Mouse (Mus musculus) stomach, postnatal 0 days (tissue): Measurements from ENCODE around the gene Mrap2. TPM values are rescaled to one million over a fixed set of nuclear protein-coding genes. Genes with fewer than 3 reads are reported as not detected.

Source experiments
- ATAC-seq: fragments of 200-750 bp; cut with Nextera tagmentation; 2 replicates; pipeline ENCODE4 v1.8.0; 2017; ENCODE audit not compliant: low FRiP score, low TSS enrichment
- DNase-seq: peaks from one replicate; pipeline ENCODE4 v3.0.0-alpha.2; 2016; ENCODE audit warnings: low spot score
- H3K27ac ChIP-seq: fragments of 300-500 bp; sonication (generic); replicated peaks from 2 replicates; pipeline ENCODE4 v1.5.1; 2014; ENCODE audit warnings: mild to moderate bottlenecking, control low read depth
- H3K27me3 ChIP-seq: fragments of 300-500 bp; sonication (generic); 2 replicates; pipeline ENCODE4 v1.6.1; 2014; ENCODE audit warnings: low read length; ENCODE audit not compliant: control insufficient read depth, insufficient read depth
- H3K36me3 ChIP-seq: fragments of 300-500 bp; sonication (generic); 2 replicates; pipeline ENCODE4 v1.6.1; 2014; ENCODE audit warnings: low read length, mixed read lengths; ENCODE audit not compliant: control insufficient read depth, insufficient read depth
- H3K4me1 ChIP-seq: fragments of 300-500 bp; sonication (generic); replicated peaks from 2 replicates; pipeline ENCODE4 v1.6.1; 2014; ENCODE audit warnings: antibody characterized with exemption; ENCODE audit not compliant: control insufficient read depth, insufficient read depth
- H3K4me2 ChIP-seq: fragments of 300-500 bp; sonication (generic); replicated peaks from 2 replicates; pipeline ENCODE4 v1.6.1; 2014; ENCODE audit warnings: low read depth, mild to moderate bottlenecking, control low read depth, moderate library complexity
- H3K4me3 ChIP-seq: fragments of 300-500 bp; sonication (generic); 2 replicates; pipeline ENCODE4 v1.5.1; 2014; ENCODE audit warnings: low read depth, low read length, control low read depth
- H3K9ac ChIP-seq: fragments of 300-500 bp; sonication (generic); 2 replicates; pipeline ENCODE4 v1.6.1; 2014; ENCODE audit warnings: mild to moderate bottlenecking, low read length, control low read depth, mixed read lengths
- H3K9me3 ChIP-seq: fragments of 300-500 bp; sonication (generic); 2 replicates; pipeline ENCODE4 v1.6.1; 2016; ENCODE audit warnings: low read length; ENCODE audit not compliant: control insufficient read depth
- CTCF ChIP-seq: IDR thresholded peaks from 2 replicates; pipeline ENCODE4 v1.5.1; 2016; ENCODE audit warnings: antibody characterized with exemption, low read depth, mild to moderate bottlenecking, moderate library complexity
- EP300 ChIP-seq: optimal IDR thresholded peaks from 2 replicates; pipeline ENCODE3; 2016; ENCODE audit warnings: antibody characterized with exemption
- WGBS: fragments of 180-500 bp; shearing (Covaris S2); extraction: QIAGEN DNeasy Blood & Tissue Kit; methylation state at CpG from one replicate; pipeline ENCODE4 v1.1.7; 2014; 5-methylcytosine and 5-hydroxymethylcytosine counted together
- polyA plus RNA-seq: library from polyadenylated mRNA; unstranded; fragments of >200 nt; fragmentation: Nextera tagmentation; extraction: Ambion mirVana; gene quantifications from 2 replicates; pipeline ENCODE4 v1.2.1, GENCODE M21; 2015

Mrap2 gene
- 0.18 and 0.34 TPM in 2 replicates for polyA plus RNA-seq

DNA sequence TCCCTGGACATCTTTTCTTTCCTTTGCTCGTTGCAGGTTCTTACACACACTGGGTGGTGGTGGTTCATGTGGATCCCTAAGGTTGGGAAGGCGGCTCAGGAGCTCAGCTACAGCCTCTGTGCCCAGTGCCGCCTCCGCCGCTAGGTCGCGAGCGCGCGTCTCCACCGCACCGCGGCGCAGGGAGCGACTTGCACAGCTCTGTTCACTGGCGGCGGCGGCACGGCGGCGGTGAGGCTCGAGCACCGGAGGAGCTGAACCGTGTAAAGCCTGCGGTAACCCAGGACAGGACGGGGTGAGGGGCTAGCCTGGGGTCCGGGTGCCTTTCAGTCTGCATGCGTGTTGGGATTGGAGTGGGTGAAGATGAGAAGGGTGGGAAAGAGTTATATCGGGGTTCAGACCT lies at the start of gene Mrap2:
Gene Mrap2, plus strand, starts transcription at position 201 of the 400 bp plus-strand sequence.
- Histone ChIP-seq H3K4me1 (no peaks in the 10 kb centered on the region), H3K27me3 (no peaks in the 10 kb centered on the region), H3K36me3 (no peaks in the 10 kb centered on the region), H3K4me3 (peak within 1 kb of the TSS; percentile 20), H3K27ac (no peak within 1 kb of the TSS), H3K9me3 (no peaks in the 10 kb centered on the region), H3K4me2 (peak within 1 kb of the TSS; percentile 47), H3K9ac (no peak within 1 kb of the TSS)
- WGBS, result 3% methylated on average over 29 of the region's 29 CpGs
- ATAC-seq (peak; percentile 82), DNase-seq (peak; percentile 69)
- TF ChIP-seq EP300, result no peak
- peak; percentile 64 for TF ChIP-seq CTCF

DNA sequence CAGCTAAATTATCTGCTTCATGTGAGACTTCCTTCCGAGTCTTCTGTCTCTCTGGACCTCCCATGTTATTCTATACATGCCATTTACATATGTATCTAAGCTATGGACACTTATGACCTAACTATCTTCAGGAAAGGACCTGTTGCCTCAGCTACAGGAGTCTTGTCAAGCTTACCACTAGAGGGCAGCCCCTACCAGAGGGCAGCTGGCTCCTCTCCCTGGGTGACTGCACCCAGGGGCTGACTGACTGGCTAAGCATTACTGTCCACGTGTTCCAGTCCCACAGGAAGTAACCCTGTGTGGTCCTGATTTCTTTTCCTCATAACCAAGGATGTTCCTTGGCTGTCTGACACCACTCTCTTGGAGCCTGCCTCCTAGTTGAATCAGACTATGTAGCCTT lies 46.1 kb upstream of the Mrap2 start:
- ATAC-seq, result no peak
- WGBS, result 53% methylated on average over 2 of the region's 2 CpGs
- no peaks in the 10 kb centered on the region for H3K36me3 ChIP-seq
- no peak overlapping the region for H3K4me2 ChIP-seq
- H3K4me3 ChIP-seq, result no peak overlapping the region
- no peak overlapping the region for H3K27ac ChIP-seq
- no peak for TF ChIP-seq EP300
- TF ChIP-seq CTCF, result peak; percentile 61
- no peaks in the 10 kb centered on the region for H3K27me3 ChIP-seq
- no peaks in the 10 kb centered on the region for H3K4me1 ChIP-seq
- H3K9ac ChIP-seq, result no peak overlapping the region
- H3K9me3 ChIP-seq, result no peaks in the 10 kb centered on the region
- DNase-seq, result no peak

DNA sequence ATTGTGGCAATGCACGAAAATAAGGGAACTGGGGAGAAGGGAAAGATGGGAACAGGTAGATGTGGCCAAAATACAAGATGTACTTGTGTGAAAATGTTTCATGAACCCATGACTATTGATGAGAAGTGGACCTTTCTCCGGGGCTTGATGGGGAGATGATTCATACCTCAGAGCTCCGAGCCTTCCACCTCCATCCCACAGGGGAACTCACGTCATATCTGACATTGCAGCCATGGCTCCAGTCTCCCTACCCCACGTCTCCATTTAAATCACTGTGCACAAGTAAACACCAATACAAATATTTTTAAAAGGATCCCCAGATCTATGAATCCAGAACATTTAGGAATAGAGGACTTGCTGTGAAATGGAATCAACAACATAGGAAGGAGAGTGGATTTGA lies 29.1 kb upstream of the Mrap2 start:
- ATAC-seq (no peak), DNase-seq (no peak)
- Histone ChIP-seq H3K4me3 (no peak overlapping the region), H3K4me2 (no peak overlapping the region), H3K4me1 (no peaks in the 10 kb centered on the region), H3K9me3 (no peaks in the 10 kb centered on the region), H3K27ac (no peak overlapping the region), H3K9ac (no peak overlapping the region), H3K27me3 (no peaks in the 10 kb centered on the region), H3K36me3 (no peaks in the 10 kb centered on the region)
- no peak for TF ChIP-seq EP300
- TF ChIP-seq CTCF, result no peak
- WGBS, result 67% methylated on average over 5 of the region's 5 CpGs

DNA sequence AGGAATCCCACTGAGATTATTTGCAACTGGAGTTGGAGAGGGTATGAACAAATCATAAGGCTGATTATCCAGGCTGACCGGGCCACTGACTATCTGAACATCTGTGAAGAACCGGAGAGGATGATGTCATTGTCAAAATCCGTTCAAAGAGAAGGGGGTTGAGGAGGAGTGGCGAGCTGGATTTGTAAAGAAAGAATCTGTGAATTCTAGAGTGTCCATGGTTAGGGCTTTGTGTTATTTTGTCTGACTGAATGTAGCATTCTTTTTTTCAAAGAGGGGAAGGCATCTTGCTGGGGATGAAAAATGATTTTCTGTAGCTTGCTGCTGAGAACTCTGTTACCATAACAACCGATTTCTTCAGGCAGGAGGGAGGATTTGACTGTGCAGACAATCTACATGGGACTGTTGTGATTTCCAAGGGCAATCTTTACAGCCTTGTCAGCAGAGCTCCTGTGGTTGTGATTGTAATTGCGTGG lies 28.6 kb upstream of the Mrap2 start:
- Histone ChIP-seq H3K4me2 (no peak overlapping the region), H3K36me3 (no peaks in the 10 kb centered on the region), H3K9me3 (no peaks in the 10 kb centered on the region), H3K9ac (no peak overlapping the region), H3K27ac (no peak overlapping the region), H3K4me1 (no peaks in the 10 kb centered on the region), H3K27me3 (no peaks in the 10 kb centered on the region), H3K4me3 (no peak overlapping the region)
- no peak for DNase-seq
- no peak for ATAC-seq
- 42% methylated on average over 6 of the region's 6 CpGs for WGBS
- TF ChIP-seq EP300 (no peak), CTCF (no peak)

DNA sequence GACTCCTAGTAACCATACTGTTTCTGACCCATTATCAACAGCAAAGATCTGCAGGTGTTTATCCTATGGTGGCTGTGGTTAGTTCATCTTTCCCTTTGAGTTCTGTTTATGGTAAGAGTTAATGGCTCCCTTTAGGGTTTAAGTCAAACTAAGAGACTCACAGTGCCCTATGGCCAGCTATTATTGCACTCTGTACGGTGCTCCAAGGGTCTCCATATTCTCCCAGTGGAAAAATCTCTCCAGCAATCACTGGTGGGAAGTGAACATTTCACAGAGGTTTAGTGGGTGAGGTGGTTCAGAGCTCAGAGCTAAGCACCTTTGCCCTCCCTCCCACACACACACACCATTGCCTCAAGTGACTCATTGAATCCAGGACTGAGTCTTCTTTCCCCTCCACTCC lies 28.1 kb upstream of the Mrap2 start:
- no peak overlapping the region for H3K4me3 ChIP-seq
- 65% methylated on average over 1 of the region's 1 CpGs for WGBS
- H3K27me3 ChIP-seq, result no peaks in the 10 kb centered on the region
- DNase-seq (no peak), ATAC-seq (no peak)
- no peaks in the 10 kb centered on the region for H3K36me3 ChIP-seq
- H3K27ac ChIP-seq, result no peak overlapping the region
- H3K9ac ChIP-seq, result no peak overlapping the region
- H3K9me3 ChIP-seq, result no peaks in the 10 kb centered on the region
- H3K4me2 ChIP-seq, result no peak overlapping the region
- H3K4me1 ChIP-seq, result no peaks in the 10 kb centered on the region
- no peak for TF ChIP-seq EP300
- no peak for TF ChIP-seq CTCF

DNA sequence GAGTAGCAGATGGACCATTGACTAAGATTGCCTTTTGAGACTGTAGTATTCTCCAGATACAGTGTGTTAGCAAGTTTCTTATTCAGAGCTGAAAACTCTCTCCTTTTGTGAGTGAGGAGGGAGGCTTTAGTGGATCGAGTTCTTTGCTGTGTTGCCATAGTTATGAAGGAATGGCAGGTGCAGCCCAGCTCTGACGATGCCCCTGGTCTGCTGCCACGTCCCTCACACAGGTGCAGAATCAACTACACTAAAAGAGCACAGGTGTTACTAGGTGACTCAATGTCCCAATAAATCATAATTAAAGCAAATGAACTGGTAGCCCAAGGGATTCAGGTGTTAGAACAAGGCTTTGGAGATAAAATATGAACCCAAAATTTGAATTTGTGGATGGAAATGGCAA lies 25.1 kb upstream of the Mrap2 start:
- no peaks in the 10 kb centered on the region for H3K4me1 ChIP-seq
- DNase-seq, result no peak
- H3K9me3 ChIP-seq, result no peaks in the 10 kb centered on the region
- no peak overlapping the region for H3K27ac ChIP-seq
- no peak overlapping the region for H3K4me2 ChIP-seq
- TF ChIP-seq EP300 (no peak), CTCF (no peak)
- no peak for ATAC-seq
- H3K4me3 ChIP-seq, result no peak overlapping the region
- no peaks in the 10 kb centered on the region for H3K27me3 ChIP-seq
- no peak overlapping the region for H3K9ac ChIP-seq
- no peaks in the 10 kb centered on the region for H3K36me3 ChIP-seq
- 59% methylated on average over 3 of the region's 3 CpGs for WGBS
